Mouse (Mus musculus) hindbrain, embryonic 10.5 days (tissue): ENCODE results near the gene Clrn1. TPM values are rescaled to one million over a fixed set of nuclear protein-coding genes. Genes with fewer than 3 reads are reported as not detected.

Experiments used
- DNase-seq: peaks from one replicate; pipeline ENCODE4 v3.0.0-alpha.2; 2017; ENCODE audit warnings: low spot score
- H3K27ac ChIP-seq: fragments of 300-500 bp; sonication (generic); 2 replicates; pipeline ENCODE4 v1.5.1; 2016; ENCODE audit warnings: mild to moderate bottlenecking, moderate library complexity
- H3K27me3 ChIP-seq: fragments of 300-500 bp; sonication (generic); 2 replicates; pipeline ENCODE4 v1.6.1; 2016; ENCODE audit warnings: mild to moderate bottlenecking; ENCODE audit not compliant: poor library complexity, insufficient read depth, severe bottlenecking
- H3K36me3 ChIP-seq: fragments of 300-500 bp; sonication (generic); 2 replicates; pipeline ENCODE4 v1.6.1; 2016; ENCODE audit warnings: mild to moderate bottlenecking, moderate library complexity
- H3K4me1 ChIP-seq: fragments of 300-500 bp; sonication (generic); replicated peaks from 2 replicates; pipeline ENCODE4 v1.6.1; 2016; ENCODE audit warnings: mild to moderate bottlenecking
- H3K4me3 ChIP-seq: fragments of 300-500 bp; sonication (generic); 2 replicates; pipeline ENCODE4 v1.5.1; 2016; ENCODE audit warnings: mild to moderate bottlenecking, moderate library complexity
- H3K9me3 ChIP-seq: fragments of 300-500 bp; sonication (generic); 2 replicates; pipeline ENCODE4 v1.6.1; 2016; ENCODE audit warnings: mild to moderate bottlenecking, moderate library complexity
- WGBS: fragments of 180-500 bp; shearing (Covaris S2); methylation state at CpG from one replicate; pipeline ENCODE4 v1.1.7; 2016; 5-methylcytosine and 5-hydroxymethylcytosine counted together
- polyA plus RNA-seq: library from polyadenylated mRNA; unstranded; fragments of >200 nt; fragmentation: Nextera tagmentation; extraction: Ambion mirVana; gene quantifications from 2 replicates; pipeline ENCODE4 v1.2.1, GENCODE M21; 2016

Clrn1 gene
- polyA plus RNA-seq, 1 experiment from 2014 or later, result 1.3 TPM

DNA sequence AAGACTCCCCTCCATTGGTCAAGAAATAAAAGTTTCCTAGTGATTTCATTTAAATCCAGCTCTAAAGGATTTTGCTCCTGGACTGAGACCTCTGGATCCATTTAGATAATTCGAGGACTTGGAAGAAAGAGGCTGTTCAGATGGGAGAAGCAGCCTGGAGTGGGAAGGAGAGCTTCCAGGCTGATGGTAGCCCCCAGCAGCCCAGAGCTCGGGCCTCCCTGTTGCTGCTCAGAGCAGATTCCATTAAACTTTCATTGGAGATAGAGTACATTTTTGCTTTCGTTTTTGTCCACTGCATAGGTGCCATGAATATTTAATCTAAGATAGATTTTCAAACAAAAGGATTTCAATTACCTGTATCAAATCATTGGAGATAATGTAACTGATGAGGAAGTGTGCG is 62.9 kb downstream of the Clrn1 start, which contains the start of gene Mindy4b-ps:
Mindy4b-ps (minus strand) TSS at position 101 of the 400 bp plus-strand sequence.
- H3K27me3 ChIP-seq, result peaks cover 68% of the 10 kb centered on the region
- no peak for DNase-seq
- H3K36me3 ChIP-seq, result no peaks in the 10 kb centered on the region
- no peak within 1 kb of the TSS for H3K27ac ChIP-seq
- H3K4me1 ChIP-seq, result peaks cover 24% of the 10 kb centered on the region
- WGBS, result 81% methylated on average over 4 of the region's 4 CpGs
- H3K9me3 ChIP-seq, result no peaks in the 10 kb centered on the region
- H3K4me3 ChIP-seq, result no peak within 1 kb of the TSS

DNA sequence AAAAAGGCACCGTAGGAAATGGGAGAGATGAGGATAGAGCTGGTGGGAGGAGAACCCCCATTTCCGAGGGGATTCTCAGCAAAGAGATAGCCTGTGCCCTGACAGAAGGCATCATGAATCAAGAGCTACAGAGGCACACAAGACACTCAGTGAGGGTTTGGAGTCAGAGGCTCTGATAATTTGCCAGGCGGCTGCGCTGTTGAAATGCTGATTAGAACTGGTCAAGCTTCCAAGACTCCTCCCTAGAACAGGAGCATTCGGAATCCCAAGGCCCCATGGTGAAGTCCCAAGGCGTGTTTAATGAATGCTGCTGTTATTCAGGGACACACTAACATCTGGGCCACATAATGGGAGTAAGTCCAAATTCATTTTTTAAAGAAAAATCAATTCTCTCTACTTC is 67.8 kb downstream of the Clrn1 start:
- Histone ChIP-seq H3K4me3 (no peak overlapping the region), H3K27ac (0 out of 2 replicates have a peak overlapping the region, but pooled peaks have one; percentile 0), H3K27me3 (peaks cover 60% of the 10 kb centered on the region), H3K9me3 (no peaks in the 10 kb centered on the region), H3K4me1 (peaks cover 9% of the 10 kb centered on the region; the same call in 1 of the 2 replicates), H3K36me3 (no peaks in the 10 kb centered on the region)
- 29% methylated on average over 6 of the region's 6 CpGs for WGBS
- DNase-seq, result no peak

GRCm38 (mm10) chr3:58814191-58814590 is 70.9 kb downstream of the Clrn1 start:
- H3K4me1 ChIP-seq, result peaks cover 23% of the 10 kb centered on the region
- peaks cover 31% of the 10 kb centered on the region for H3K27me3 ChIP-seq
- WGBS, result 90% methylated on average over 3 of the region's 3 CpGs
- no peak overlapping the region for H3K27ac ChIP-seq
- DNase-seq, result no peak
- no peaks in the 10 kb centered on the region for H3K9me3 ChIP-seq
- no peaks in the 10 kb centered on the region for H3K36me3 ChIP-seq
- no peak overlapping the region for H3K4me3 ChIP-seq

GRCm38 (mm10) chr3:58810353-58810752 is 74.8 kb downstream of the Clrn1 start:
- no peak for DNase-seq
- Histone ChIP-seq H3K27ac (no peak overlapping the region), H3K9me3 (no peaks in the 10 kb centered on the region), H3K4me3 (no peak overlapping the region), H3K36me3 (no peaks in the 10 kb centered on the region), H3K4me1 (peaks cover 20% of the 10 kb centered on the region), H3K27me3 (peaks cover 11% of the 10 kb centered on the region; the same call in 1 of the 2 replicates)
- 60% methylated on average over 11 of the region's 11 CpGs for WGBS

- DNase-seq, result no peak
- peaks cover 11% of the 10 kb centered on the region; the same call in 1 of the 2 replicates for H3K27me3 ChIP-seq
- peak overlapping the region; percentile 50 for H3K27ac ChIP-seq
- H3K9me3 ChIP-seq, result no peaks in the 10 kb centered on the region
- H3K4me1 ChIP-seq, result peaks cover 20% of the 10 kb centered on the region
- H3K36me3 ChIP-seq, result no peaks in the 10 kb centered on the region
- 48% methylated on average over 12 of the region's 12 CpGs for WGBS
- no peak overlapping the region for H3K4me3 ChIP-seq
These were observed 75.8 kb downstream of the Clrn1 start for GRCm38 (mm10) chr3:58809111-58809915.

- 94% methylated on average over 5 of the region's 5 CpGs for WGBS
- Histone ChIP-seq H3K9me3 (no peaks in the 10 kb centered on the region), H3K36me3 (no peaks in the 10 kb centered on the region), H3K27me3 (peaks cover 11% of the 10 kb centered on the region; the same call in 1 of the 2 replicates), H3K27ac (no peak overlapping the region), H3K4me3 (no peak overlapping the region), H3K4me1 (peaks cover 20% of the 10 kb centered on the region)
- DNase-seq, result no peak
These were observed 76.5 kb downstream of the Clrn1 start for GRCm38 (mm10) chr3:58808636-58809035.

DNA sequence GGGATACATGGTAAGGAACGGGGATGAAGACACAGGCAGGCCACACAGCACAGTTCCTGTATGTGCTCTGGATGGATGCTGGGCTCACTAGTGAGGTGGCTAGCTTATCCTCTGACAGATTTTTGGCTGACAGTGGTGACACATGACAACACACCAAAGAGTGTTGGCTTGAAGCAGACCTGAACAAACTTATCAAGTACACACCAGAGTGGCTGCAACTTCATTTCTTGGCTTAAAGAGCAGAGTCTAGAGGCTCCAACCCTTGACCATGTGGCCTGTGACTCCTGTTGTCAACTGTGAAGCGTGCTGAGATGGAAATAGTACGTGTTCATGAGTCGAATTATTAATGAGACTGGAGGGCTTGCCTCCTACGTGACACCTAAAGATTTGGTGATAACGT is 80.4 kb downstream of the Clrn1 start:
- no peaks in the 10 kb centered on the region for H3K9me3 ChIP-seq
- H3K27me3 ChIP-seq, result no peaks in the 10 kb centered on the region
- H3K36me3 ChIP-seq, result no peaks in the 10 kb centered on the region
- 88% methylated on average over 6 of the region's 6 CpGs for WGBS
- H3K4me3 ChIP-seq, result no peak overlapping the region
- H3K4me1 ChIP-seq, result peaks cover 11% of the 10 kb centered on the region
- no peak overlapping the region for H3K27ac ChIP-seq
- no peak for DNase-seq

DNA sequence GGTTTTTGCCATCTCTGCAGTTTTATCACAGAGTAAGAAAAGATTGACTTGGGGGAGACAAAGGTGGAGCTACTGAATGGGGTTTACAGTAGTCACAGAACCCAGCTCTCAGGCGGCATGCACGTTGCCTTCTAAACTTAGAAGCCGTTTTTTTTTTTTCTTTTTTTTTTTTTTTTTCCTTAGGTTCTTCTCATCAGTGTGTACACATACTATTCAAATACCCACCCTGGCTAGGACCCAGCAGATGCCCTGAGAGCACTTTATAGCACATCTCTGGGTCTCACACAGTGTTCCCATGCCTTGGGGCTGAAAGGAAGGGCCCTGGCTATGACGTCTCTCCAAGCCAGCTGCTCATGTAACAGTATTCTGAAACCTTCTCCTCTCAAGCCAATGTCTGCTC is 86.5 kb downstream of the Clrn1 start:
- DNase-seq, result no peak
- Histone ChIP-seq H3K27ac (no peak overlapping the region), H3K36me3 (no peaks in the 10 kb centered on the region), H3K4me1 (no peaks in the 10 kb centered on the region), H3K27me3 (no peaks in the 10 kb centered on the region), H3K4me3 (no peak overlapping the region), H3K9me3 (no peaks in the 10 kb centered on the region)
- WGBS, result 84% methylated on average over 4 of the region's 4 CpGs

GRCm38 (mm10) chr3:58798245-58798644 is 86.9 kb downstream of the Clrn1 start:
- Histone ChIP-seq H3K4me3 (no peak overlapping the region), H3K4me1 (no peaks in the 10 kb centered on the region), H3K27ac (no peak overlapping the region), H3K9me3 (no peaks in the 10 kb centered on the region), H3K27me3 (no peaks in the 10 kb centered on the region), H3K36me3 (no peaks in the 10 kb centered on the region)
- DNase-seq, result no peak
- 81% methylated on average over 8 of the region's 8 CpGs for WGBS

Other genes starting within 250 kb of the Clrn1 start
- gene Erich6, start 248.1 kb downstream of the Clrn1 start, polyA plus RNA-seq, result 0.07 TPM in 1 of 2 replicates, not detected in the other
- gene Siah2, start 192.9 kb downstream of the Clrn1 start, polyA plus RNA-seq, result 3.3 TPM in 2 replicates
- gene Mindy4b-ps, start 63.0 kb downstream of the Clrn1 start, polyA plus RNA-seq, result not detected in 2 replicates
- 3.1 and 3.9 TPM in 2 replicates for gene Med12l, start 120.5 kb upstream of the Clrn1 start, polyA plus RNA-seq
- 0.76 and 1.5 TPM in 2 replicates for gene Gpr171, start 216.5 kb upstream of the Clrn1 start, polyA plus RNA-seq